ENCODE assay signal across 31 mouse cellular contexts in the genomic region with DNA sequence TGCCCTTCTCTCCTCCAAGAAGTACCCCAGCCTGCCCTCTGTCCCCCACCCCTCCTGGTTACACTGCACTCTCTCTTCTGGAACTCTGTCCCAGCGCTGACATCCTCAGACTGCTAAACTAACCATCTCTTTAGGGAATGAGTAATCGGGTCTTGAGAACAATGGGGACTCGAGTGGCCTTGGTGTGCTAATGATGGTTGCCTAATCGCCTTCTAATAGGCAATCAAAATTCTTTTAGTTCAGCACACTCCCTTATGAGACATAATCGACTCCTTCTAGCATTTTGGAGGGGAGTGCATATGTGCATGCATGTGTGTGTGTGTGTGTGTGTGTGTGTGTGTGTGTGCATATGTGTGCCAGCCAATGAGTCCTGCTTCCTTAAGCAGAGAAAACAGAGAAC. TPM values are rescaled to one million over a fixed set of nuclear protein-coding genes. Genes with fewer than 3 reads are reported as not detected.
DNase-seq lines count a peak whose midpoint lies in the region; ATAC-seq lines count a peak whose summit lies in the region.
"Had no signal": no experiment of that assay in that cellular context is flagged by ENCODE, and none has a peak within 500 bp of the region (broad histone marks: within the 10 kb centered on the region; RNA-seq: fewer than 3 reads in every experiment).

No protein-coding gene starts in this region.

- no peak for ATAC-seq in midbrain, embryonic 14.5 days (ENCODE audit: low FRiP score, low TSS enrichment)
- ATAC-seq: forebrain, embryonic 16.5 days; hindbrain, embryonic 16.5 days; intestine, embryonic 15.5 days had no signal

- no peaks in the 10 kb centered on the region for H3K36me3 ChIP-seq in midbrain, embryonic 14.5 days (ENCODE audit: control insufficient read depth, insufficient read depth, low read length)
- H3K36me3 ChIP-seq in embryonic facial prominence, embryonic 10.5 days (replicated peaks) = no peaks in the 10 kb centered on the region
- H3K36me3 ChIP-seq: embryonic facial prominence, embryonic 12.5 days; embryonic facial prominence, embryonic 15.5 days; forebrain, embryonic 12.5 days; G1E; heart, embryonic 12.5 days; heart, embryonic 15.5 days; hindbrain, embryonic 10.5 days; hindbrain, embryonic 13.5 days; intestine, embryonic 15.5 days had no signal

- no peaks in the 10 kb centered on the region for H3K4me1 ChIP-seq in midbrain, embryonic 14.5 days (ENCODE audit: control insufficient read depth, insufficient read depth, low read length)
- H3K4me1 ChIP-seq in embryonic facial prominence, embryonic 10.5 days = peaks cover 15% of the 10 kb centered on the region; the same call in 1 of the 2 replicates
- H3K4me1 ChIP-seq: heart, embryonic 15.5 days; intestine, embryonic 15.5 days had no signal

- H3K4me3 ChIP-seq in midbrain, embryonic 14.5 days (replicated peaks; ENCODE audit: low read depth, low read length) = no peak overlapping the region
- no peak overlapping the region for H3K4me3 ChIP-seq in embryonic facial prominence, embryonic 10.5 days
- H3K4me3 ChIP-seq: embryonic facial prominence, embryonic 12.5 days; embryonic facial prominence, embryonic 15.5 days; erythroblast, embryonic 14.5 days; forebrain, embryonic 12.5 days; gastrocnemius, adult 2 months; heart, embryonic 12.5 days; heart, embryonic 15.5 days; hindbrain, embryonic 10.5 days; hindbrain, embryonic 13.5 days; intestine, embryonic 15.5 days had no signal

- H3K9ac ChIP-seq in midbrain, embryonic 14.5 days (replicated peaks; ENCODE audit: low read length) = no peak overlapping the region
- H3K9ac ChIP-seq: embryonic facial prominence, embryonic 12.5 days; embryonic facial prominence, embryonic 15.5 days; forebrain, embryonic 12.5 days; heart, embryonic 12.5 days; heart, embryonic 15.5 days; hindbrain, embryonic 13.5 days; intestine, embryonic 15.5 days had no signal

- no peak overlapping the region for H3K4me2 ChIP-seq in midbrain, embryonic 14.5 days (ENCODE audit: low read length)
- H3K4me2 ChIP-seq: embryonic facial prominence, embryonic 12.5 days; embryonic facial prominence, embryonic 15.5 days; forebrain, embryonic 12.5 days; heart, embryonic 12.5 days; heart, embryonic 15.5 days; hindbrain, embryonic 13.5 days; intestine, embryonic 15.5 days had no signal

- no peaks in the 10 kb centered on the region for H3K9me3 ChIP-seq in midbrain, embryonic 14.5 days (ENCODE audit: control insufficient read depth, low read length)
- H3K9me3 ChIP-seq in embryonic facial prominence, embryonic 10.5 days = no peaks in the 10 kb centered on the region
- H3K9me3 ChIP-seq: embryonic facial prominence, embryonic 12.5 days; embryonic facial prominence, embryonic 15.5 days; forebrain, embryonic 12.5 days; heart, embryonic 12.5 days; heart, embryonic 15.5 days; hindbrain, embryonic 10.5 days; hindbrain, embryonic 13.5 days; intestine, embryonic 15.5 days had no signal

- WGBS in midbrain, embryonic 14.5 days = 35% methylated on average over 5 of the region's 5 CpGs
- 45% methylated on average over 5 of the region's 5 CpGs for WGBS in embryonic facial prominence, embryonic 10.5 days

- peak; percentile 11 for DNase-seq in adrenal gland, adult 2 months
- DNase-seq in adrenal gland, adult 18-20 months (ENCODE audit: low spot score in 2 of 2) = no peak
- DNase-seq in R1 (ENCODE audit: low read depth, low spot score) = peak; percentile 14
- DNase-seq in retina, embryonic 14.5 days (ENCODE audit: low spot score) = peak; percentile 63
- no peak for DNase-seq in midbrain, embryonic 14.5 days
- no peak for DNase-seq in embryonic facial prominence, embryonic 10.5 days (ENCODE audit: low spot score)
- DNase-seq: adrenal gland, adult 8-10 months; adrenal gland, postnatal 25 days; cerebellum, adult 18-20 months; cerebellum, adult 9-10 months; cerebellum, postnatal 14 days; gastrocnemius, adult 2 months; gastrocnemius, postnatal 14 days; heart, adult 18-20 months; heart, postnatal 10 days; heart, postnatal 36 days; kidney, adult 11 months had no signal

- no peaks in the 10 kb centered on the region for H3K27me3 ChIP-seq in midbrain, embryonic 14.5 days (ENCODE audit: control insufficient read depth, insufficient read depth, low read length)
- H3K27me3 ChIP-seq in embryonic facial prominence, embryonic 10.5 days (replicated peaks; ENCODE audit: low read depth, poor library complexity, severe bottlenecking) = peaks cover 69% of the 10 kb centered on the region

- H3K27ac ChIP-seq in midbrain, embryonic 14.5 days (replicated peaks; ENCODE audit: low read depth, low read length) = no peak overlapping the region
- no peak overlapping the region for H3K27ac ChIP-seq in embryonic facial prominence, embryonic 10.5 days (replicated peaks)
- H3K27ac ChIP-seq: embryonic facial prominence, embryonic 12.5 days; embryonic facial prominence, embryonic 15.5 days; forebrain, embryonic 12.5 days; gastrocnemius, adult 2 months; heart, embryonic 15.5 days; hindbrain, embryonic 10.5 days; hindbrain, embryonic 13.5 days; intestine, embryonic 15.5 days had no signal

RNA-seq across cellular contexts. Expression of gene Krt1, which starts 2.0 kb away (rescaled TPM):
- under 1 TPM; 0.10 to 0.17 TPM for total RNA-seq in adrenal gland, adult 2 months (2021)
- 0.68 and 1.2 TPM in 2 replicates for polyA plus RNA-seq in adrenal gland, adult 2 months (2012; rRNA removed)
- total RNA-seq in adrenal gland, adult 18-20 months (2021) = under 1 TPM in 1 of 2 experiments, not detected in 1; 0.56 TPM
- 6.7 and 10.7 TPM in 2 replicates for polyA plus RNA-seq in midbrain, embryonic 14.5 days (2014; fragmentation: Nextera tagmentation; extraction: Ambion mirVana)
- polyA plus RNA-seq in embryonic facial prominence, embryonic 10.5 days (2016; fragmentation: Nextera tagmentation; extraction: Ambion mirVana) = 0.50 and 1.6 TPM in 2 replicates
- total RNA-seq: gastrocnemius, adult 2 months; gastrocnemius, postnatal 14 days; heart, adult 18-20 months; heart, postnatal 10 days; heart, postnatal 36 days had no signal
- polyA plus RNA-seq: erythroblast, embryonic 14.5 days; G1E had no signal

RNA-seq across cellular contexts. Expression of gene Krt77, which starts 16.9 kb away (rescaled TPM):
- total RNA-seq in adrenal gland, adult 2 months (2021) = not detected
- polyA plus RNA-seq in adrenal gland, adult 2 months (2012; rRNA removed) = not detected in 2 replicates
- total RNA-seq in adrenal gland, adult 18-20 months (2021) = not detected
- 0.07 and 0.42 TPM in 2 replicates for polyA plus RNA-seq in midbrain, embryonic 14.5 days (2014; fragmentation: Nextera tagmentation; extraction: Ambion mirVana)
- 0.06 TPM in 1 of 2 replicates, not detected in the other for polyA plus RNA-seq in embryonic facial prominence, embryonic 10.5 days (2016; fragmentation: Nextera tagmentation; extraction: Ambion mirVana)
- total RNA-seq: adrenal gland, adult 8-10 months; adrenal gland, postnatal 25 days; gastrocnemius, adult 2 months; gastrocnemius, postnatal 14 days; heart, adult 18-20 months; heart, postnatal 10 days; heart, postnatal 36 days had no signal
- polyA plus RNA-seq: embryonic facial prominence, embryonic 12.5 days; erythroblast, embryonic 14.5 days; forebrain, embryonic 12.5 days; G1E; gonadal fat pad, adult 2 months; heart, embryonic 12.5 days; hindbrain, embryonic 10.5 days; intestine, embryonic 15.5 days had no signal

RNA-seq across cellular contexts. Expression of gene Krt2, which starts 34.6 kb away (rescaled TPM):
- not detected for total RNA-seq in adrenal gland, adult 2 months (2021)
- not detected in 2 replicates for polyA plus RNA-seq in adrenal gland, adult 2 months (2012; rRNA removed)
- total RNA-seq in adrenal gland, adult 18-20 months (2021) = not detected
- polyA plus RNA-seq in midbrain, embryonic 14.5 days (2014; fragmentation: Nextera tagmentation; extraction: Ambion mirVana) = not detected in 2 replicates
- polyA plus RNA-seq in embryonic facial prominence, embryonic 10.5 days (2016; fragmentation: Nextera tagmentation; extraction: Ambion mirVana) = not detected in 2 replicates
- total RNA-seq: adrenal gland, adult 8-10 months; adrenal gland, postnatal 25 days; G1E; gastrocnemius, adult 2 months; gastrocnemius, postnatal 14 days; heart, adult 18-20 months; heart, postnatal 10 days; heart, postnatal 36 days had no signal
- polyA plus RNA-seq: embryonic facial prominence, embryonic 12.5 days; erythroblast, embryonic 14.5 days; forebrain, embryonic 12.5 days; G1E; gonadal fat pad, adult 2 months; heart, embryonic 12.5 days; heart, embryonic 15.5 days; hindbrain, embryonic 10.5 days; hindbrain, embryonic 13.5 days; intestine, embryonic 15.5 days had no signal

RNA-seq across cellular contexts. Expression of gene Krt76, which starts 40.1 kb away (rescaled TPM):
- not detected for total RNA-seq in adrenal gland, adult 2 months (2021)
- not detected in 2 replicates for polyA plus RNA-seq in adrenal gland, adult 2 months (2012; rRNA removed)
- under 1 TPM in 1 of 2 experiments, not detected in 1; 0.13 TPM for total RNA-seq in adrenal gland, adult 18-20 months (2021)
- polyA plus RNA-seq in midbrain, embryonic 14.5 days (2014; fragmentation: Nextera tagmentation; extraction: Ambion mirVana) = not detected in 2 replicates
- polyA plus RNA-seq in embryonic facial prominence, embryonic 10.5 days (2016; fragmentation: Nextera tagmentation; extraction: Ambion mirVana) = not detected in 2 replicates
- total RNA-seq: adrenal gland, postnatal 25 days; gastrocnemius, adult 2 months; gastrocnemius, postnatal 14 days; heart, adult 18-20 months; heart, postnatal 10 days; heart, postnatal 36 days had no signal
- polyA plus RNA-seq: embryonic facial prominence, embryonic 12.5 days; erythroblast, embryonic 14.5 days; forebrain, embryonic 12.5 days; forebrain, embryonic 16.5 days; frontal cortex, adult 2 months; G1E; gonadal fat pad, adult 2 months; heart, embryonic 12.5 days; heart, embryonic 15.5 days; hindbrain, embryonic 10.5 days; hindbrain, embryonic 13.5 days; hindbrain, embryonic 16.5 days; intestine, embryonic 15.5 days had no signal

RNA-seq across cellular contexts. Expression of gene Krt73, which starts 50.4 kb away (rescaled TPM):
- total RNA-seq in adrenal gland, adult 2 months (2021) = not detected
- polyA plus RNA-seq in adrenal gland, adult 2 months (2012; rRNA removed) = not detected in 2 replicates
- total RNA-seq in adrenal gland, adult 18-20 months (2021) = not detected
- polyA plus RNA-seq in midbrain, embryonic 14.5 days (2014; fragmentation: Nextera tagmentation; extraction: Ambion mirVana) = 1.1 and 2.0 TPM in 2 replicates
- polyA plus RNA-seq in embryonic facial prominence, embryonic 10.5 days (2016; fragmentation: Nextera tagmentation; extraction: Ambion mirVana) = not detected in 2 replicates
- total RNA-seq: adrenal gland, adult 8-10 months; adrenal gland, postnatal 25 days; G1E; gastrocnemius, adult 2 months; gastrocnemius, postnatal 14 days; heart, adult 18-20 months; heart, postnatal 10 days; heart, postnatal 36 days had no signal
- polyA plus RNA-seq: erythroblast, embryonic 14.5 days; G1E; gonadal fat pad, adult 2 months; heart, embryonic 12.5 days; heart, embryonic 15.5 days; hindbrain, embryonic 10.5 days; intestine, embryonic 15.5 days had no signal

Comparison
In these comparisons a context has a peak if more than half of its experiments do, and no peak if none do; other contexts are left out.
1. DNase-seq: peak in adrenal gland, adult 2 months (single experiment), R1 (single experiment) and retina, embryonic 14.5 days (single experiment); none in adrenal gland, adult 18-20 months (0 of 2), midbrain, embryonic 14.5 days (single experiment) and embryonic facial prominence, embryonic 10.5 days (single experiment).